ENCODE assay signal across 11 mouse cellular contexts in the genomic region with DNA sequence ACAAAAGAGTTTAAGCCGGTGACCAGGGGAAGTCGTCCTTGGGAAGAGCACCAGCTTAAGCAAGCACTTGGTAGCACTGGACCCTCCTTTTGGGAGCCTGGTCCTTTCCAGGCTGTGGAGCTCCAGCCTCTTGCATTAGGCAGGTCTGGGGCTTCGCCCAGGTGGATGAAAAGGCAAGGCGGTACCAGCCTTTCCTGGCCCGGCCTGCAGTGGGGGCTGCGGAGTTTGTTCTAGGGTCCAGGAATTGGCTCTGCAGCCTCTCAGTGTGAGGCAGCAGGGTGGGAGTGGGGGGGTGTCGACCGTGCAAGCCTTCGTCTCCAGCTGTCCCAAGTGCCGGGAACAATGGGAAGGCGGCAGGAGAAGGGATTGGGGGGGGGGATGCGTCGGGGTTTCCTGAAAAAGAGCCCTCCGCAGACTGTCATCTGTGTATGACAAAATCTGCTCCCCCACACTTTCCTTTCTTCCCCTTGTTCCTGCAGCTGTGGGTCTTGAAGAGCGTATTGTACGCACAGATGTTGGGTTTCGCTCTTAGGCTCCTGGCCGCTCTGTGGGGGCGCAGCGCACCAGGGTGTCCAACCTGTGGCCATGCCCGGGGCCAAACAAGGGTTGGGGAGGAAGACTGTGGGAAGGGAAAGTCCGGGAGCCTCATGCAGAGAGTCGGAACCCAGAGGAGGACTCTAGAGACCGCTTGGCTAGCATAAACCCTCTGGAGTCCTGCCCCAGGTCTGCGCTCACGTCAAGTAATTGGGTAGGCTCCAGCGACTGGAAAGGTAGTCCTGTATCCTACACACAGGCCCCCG.
DNase-seq lines count a peak whose midpoint lies in the region; ATAC-seq lines count a peak whose summit lies in the region.
"Had no signal": no experiment of that assay in that cellular context is flagged by ENCODE, and none has a peak within 500 bp of the region (broad histone marks: within the 10 kb centered on the region; RNA-seq: fewer than 3 reads in every experiment).

No protein-coding gene starts in this region.

- H3K4me1 ChIP-seq in lung, embryonic 15.5 days = peaks cover 34% of the 10 kb centered on the region
- H3K4me1 ChIP-seq in forebrain, embryonic 10.5 days = peaks cover 97% of the 10 kb centered on the region
- peaks cover 56% of the 10 kb centered on the region for H3K4me1 ChIP-seq in limb, embryonic 12.5 days (replicated peaks)
- H3K4me1 ChIP-seq in liver, embryonic 12.5 days = no peaks in the 10 kb centered on the region

- H3K4me3 ChIP-seq in lung, embryonic 15.5 days = 0 out of 2 replicates have a peak overlapping the region, but pooled peaks have one; percentile 52
- peak overlapping the region; percentile 86 for H3K4me3 ChIP-seq in forebrain, embryonic 10.5 days
- peak overlapping the region; percentile 67 for H3K4me3 ChIP-seq in limb, embryonic 12.5 days (replicated peaks)
- H3K4me3 ChIP-seq in liver, embryonic 12.5 days = no peak overlapping the region

- no peak for ATAC-seq in lung, embryonic 15.5 days (ENCODE audit: borderline replicate concordance, extremely low read depth, low FRiP score, low TSS enrichment)
- ATAC-seq in limb, embryonic 12.5 days (ENCODE audit: insufficient number of reproducible peaks, insufficient read depth, low FRiP score, low TSS enrichment, low read depth) = no peak
- ATAC-seq in liver, embryonic 12.5 days = no peak

- intact Hi-C loops in left cerebral cortex, postnatal 10 days (cut with DNase I) = loop anchor here (10.0 kb wide), 1 partner anchor 172 kb away; no protein-coding TSS in a partner anchor

- peak overlapping the region; percentile 89 for H3K4me2 ChIP-seq in lung, embryonic 15.5 days
- H3K4me2 ChIP-seq in limb, embryonic 12.5 days = peak overlapping the region; percentile 94
- no peak overlapping the region for H3K4me2 ChIP-seq in liver, embryonic 12.5 days

- H3K36me3 ChIP-seq in lung, embryonic 15.5 days = no peaks in the 10 kb centered on the region
- no peaks in the 10 kb centered on the region for H3K36me3 ChIP-seq in forebrain, embryonic 10.5 days (replicated peaks)
- no peaks in the 10 kb centered on the region for H3K36me3 ChIP-seq in limb, embryonic 12.5 days
- no peaks in the 10 kb centered on the region for H3K36me3 ChIP-seq in liver, embryonic 12.5 days

- H3K27ac ChIP-seq in lung, embryonic 15.5 days = no peak overlapping the region
- H3K27ac ChIP-seq in forebrain, embryonic 10.5 days = peak overlapping the region; percentile 96
- no peak overlapping the region for H3K27ac ChIP-seq in limb, embryonic 12.5 days
- H3K27ac ChIP-seq in liver, embryonic 12.5 days = no peak overlapping the region
- H3K27ac ChIP-seq: macrophage had no signal

- H3K9ac ChIP-seq in lung, embryonic 15.5 days = no peak overlapping the region
- no peak overlapping the region for H3K9ac ChIP-seq in limb, embryonic 12.5 days (replicated peaks)
- H3K9ac ChIP-seq in liver, embryonic 12.5 days = no peak overlapping the region

- peaks cover 92% of the 10 kb centered on the region for H3K27me3 ChIP-seq in lung, embryonic 15.5 days
- peaks cover 86% of the 10 kb centered on the region for H3K27me3 ChIP-seq in forebrain, embryonic 10.5 days (ENCODE audit: poor library complexity, severe bottlenecking)
- peaks cover 76% of the 10 kb centered on the region for H3K27me3 ChIP-seq in limb, embryonic 12.5 days
- H3K27me3 ChIP-seq in liver, embryonic 12.5 days (replicated peaks) = peaks cover 86% of the 10 kb centered on the region

- no peak for DNase-seq in lung, postnatal 36 days
- DNase-seq in forebrain, embryonic 10.5 days (ENCODE audit: extremely low spot score, low spot score) = peak; percentile 55
- DNase-seq in retina, postnatal 1 day = peak; percentile 52
- no peak for DNase-seq in left cerebral cortex, postnatal 10 days (ENCODE audit: extremely low spot score in 1 of 2, low spot score in 2 of 2)
- DNase-seq in adrenal gland, postnatal 10 days = no peak
- DNase-seq: kidney, postnatal 36 days; spleen, adult 18-20 months had no signal

- H3K9me3 ChIP-seq in lung, embryonic 15.5 days = no peaks in the 10 kb centered on the region
- no peaks in the 10 kb centered on the region for H3K9me3 ChIP-seq in forebrain, embryonic 10.5 days
- no peaks in the 10 kb centered on the region for H3K9me3 ChIP-seq in limb, embryonic 12.5 days
- no peaks in the 10 kb centered on the region for H3K9me3 ChIP-seq in liver, embryonic 12.5 days (replicated peaks)

- WGBS in lung, embryonic 15.5 days = 6% methylated on average over 28 of the region's 28 CpGs
- 2% methylated on average over 28 of the region's 28 CpGs for WGBS in forebrain, embryonic 10.5 days
- WGBS in limb, embryonic 12.5 days = 4% methylated on average over 28 of the region's 28 CpGs
- whole genome bisulfite sequencing in liver, embryonic 12.5 days (ENCODE audit: insufficient replicate concordance) = 6% methylated on average over 28 of the region's 28 CpGs

Comparison
In these comparisons a context has a peak if more than half of its experiments do, and no peak if none do; other contexts are left out.
1. DNase-seq: peak in forebrain, embryonic 10.5 days (single experiment) and retina, postnatal 1 day (single experiment); none in lung, postnatal 36 days (single experiment), left cerebral cortex, postnatal 10 days (0 of 2) and adrenal gland, postnatal 10 days (single experiment).